Mouse (Mus musculus) frontal cortex, postnatal 36 days (tissue): ENCODE data around the gene Hist1h2bf.
"Not testable (repeated sequence)": the region's sequence is repeated elsewhere in the genome, so short reads cannot be mapped to it uniquely, and the experiment has no call there.

Experiments used
- DNase-seq, 2 experiments: peaks; one replicate each; pipeline ENCODE4 v3.0.0; 2022; ENCODE audit warnings: low spot score in 2 of 2

The Hist1h2bf gene

DNA sequence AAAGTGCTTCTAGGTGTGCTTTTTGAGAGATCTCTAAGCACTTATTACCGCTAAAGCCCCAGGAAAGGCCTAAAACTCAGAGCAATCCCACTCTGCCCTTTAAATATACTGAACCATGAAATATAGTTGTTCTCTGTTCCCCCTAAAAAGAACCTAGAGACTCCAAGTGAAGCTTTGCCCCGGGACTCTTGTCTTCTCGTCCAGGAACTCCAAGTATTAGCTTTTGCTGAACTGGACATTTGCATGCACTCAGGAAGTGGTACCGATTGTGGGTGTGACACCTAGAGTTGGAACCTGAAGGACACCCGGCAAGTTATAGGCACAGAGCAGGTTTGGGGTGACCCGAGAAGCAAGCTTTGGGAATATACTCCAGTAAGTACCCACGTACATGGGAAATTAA is 17.2 kb upstream of the Hist1h2bf start:
- DNase-seq: no peak

DNA sequence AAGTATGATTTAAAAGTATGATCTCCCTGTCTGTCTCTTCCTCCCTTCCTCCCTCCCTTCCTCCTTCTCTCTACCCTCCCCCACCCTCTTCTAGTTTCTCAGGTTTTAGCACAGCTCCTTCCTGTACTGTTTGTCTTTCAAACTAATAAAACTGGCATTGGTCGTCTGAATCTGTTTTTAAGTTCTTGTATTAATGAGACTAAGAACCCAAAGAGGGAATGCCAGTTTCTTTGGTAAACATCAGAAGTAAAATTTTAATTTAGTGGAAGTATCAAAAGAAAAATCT is 12.9 kb upstream of the Hist1h2bf start:
- DNase-seq: no peak

DNA sequence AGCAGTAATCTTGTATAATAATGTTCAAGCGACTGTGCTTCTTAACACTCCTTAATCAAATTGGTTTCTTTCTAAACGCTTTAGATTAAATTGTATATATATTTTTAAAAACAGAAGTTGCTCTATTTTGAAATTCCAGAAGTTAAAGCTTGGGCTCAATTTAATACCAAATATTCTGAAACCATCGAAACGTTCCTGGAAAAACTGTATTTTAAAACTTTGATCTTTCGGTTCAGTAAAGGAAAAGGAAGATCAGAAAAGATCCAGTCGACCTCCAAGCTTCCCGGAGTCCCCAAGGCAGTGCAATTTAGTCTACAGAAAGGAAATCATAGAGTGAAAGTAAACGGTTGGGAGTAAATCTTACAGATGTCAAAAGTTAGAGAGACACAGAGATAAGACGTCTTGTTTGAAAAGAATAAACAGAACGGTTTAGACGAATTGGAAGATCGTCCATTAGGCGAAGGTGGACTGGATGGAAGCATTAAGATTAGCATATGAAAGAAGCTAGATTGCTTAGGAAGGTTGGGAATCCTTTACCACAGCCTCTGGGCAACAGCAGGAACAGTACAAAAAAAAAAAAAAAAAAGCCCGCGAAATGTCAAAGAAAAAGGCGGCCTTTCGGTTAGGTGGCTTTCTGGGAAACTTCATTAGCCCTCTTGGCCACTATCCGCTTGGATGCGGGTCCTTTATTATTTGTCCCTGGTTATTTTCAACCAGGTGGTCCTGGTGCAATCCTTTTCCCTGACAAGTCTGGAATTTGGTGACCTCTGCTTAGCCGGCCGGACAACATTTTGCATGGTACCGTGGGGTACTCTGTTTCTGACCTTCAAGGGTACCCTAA is 12.3 kb upstream of the Hist1h2bf start:
- no peak for DNase-seq

DNA sequence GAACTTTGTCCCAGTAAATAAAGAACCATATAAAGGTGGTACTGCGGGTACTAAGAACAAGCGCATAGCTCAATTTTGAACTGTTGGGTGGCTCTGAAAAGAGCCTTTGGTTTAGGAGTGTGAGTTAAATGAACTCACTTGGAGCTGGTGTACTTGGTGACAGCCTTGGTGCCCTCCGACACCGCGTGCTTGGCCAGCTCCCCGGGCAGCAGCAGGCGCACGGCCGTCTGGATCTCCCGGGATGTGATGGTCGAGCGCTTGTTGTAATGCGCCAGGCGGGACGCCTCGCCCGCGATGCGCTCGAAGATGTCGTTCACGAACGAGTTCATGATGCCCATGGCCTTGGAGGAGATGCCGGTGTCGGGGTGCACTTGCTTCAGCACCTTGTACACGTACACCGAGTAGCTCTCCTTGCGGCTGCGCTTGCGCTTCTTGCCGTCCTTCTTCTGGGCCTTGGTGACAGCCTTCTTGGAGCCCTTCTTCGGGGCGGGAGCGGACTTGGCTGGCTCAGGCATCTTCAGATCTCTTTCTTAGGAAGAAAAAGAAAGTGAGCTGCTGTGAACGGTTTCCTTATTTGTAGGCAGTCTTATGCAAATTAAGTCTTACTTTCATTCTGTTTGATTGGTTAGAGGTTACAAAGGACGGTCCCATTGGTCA is 11.6 kb upstream of the Hist1h2bf start:
- peak; percentile 69 to 89 for DNase-seq

DNA sequence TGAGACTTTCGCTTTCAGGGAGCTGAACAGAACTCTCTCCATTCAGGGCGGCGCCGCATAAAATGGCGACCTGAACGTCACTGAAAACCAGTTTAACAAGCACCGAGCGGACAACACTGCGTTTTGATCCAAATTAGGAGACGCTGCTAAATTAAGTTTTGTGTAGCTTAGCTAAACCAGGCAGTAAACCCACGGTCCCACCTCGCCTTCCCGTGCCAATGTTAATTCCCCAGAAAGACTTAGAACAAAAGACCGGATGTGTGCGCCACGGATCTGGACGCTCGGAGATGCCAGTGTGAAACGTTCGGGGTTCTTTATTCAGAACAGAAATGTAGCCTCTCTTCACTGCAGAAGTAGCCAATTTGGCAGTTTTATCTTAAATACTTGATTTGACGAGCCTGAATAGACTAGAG is 11.0 kb upstream of the Hist1h2bf start:
- DNase-seq: peak; percentile 71 to 81

DNA sequence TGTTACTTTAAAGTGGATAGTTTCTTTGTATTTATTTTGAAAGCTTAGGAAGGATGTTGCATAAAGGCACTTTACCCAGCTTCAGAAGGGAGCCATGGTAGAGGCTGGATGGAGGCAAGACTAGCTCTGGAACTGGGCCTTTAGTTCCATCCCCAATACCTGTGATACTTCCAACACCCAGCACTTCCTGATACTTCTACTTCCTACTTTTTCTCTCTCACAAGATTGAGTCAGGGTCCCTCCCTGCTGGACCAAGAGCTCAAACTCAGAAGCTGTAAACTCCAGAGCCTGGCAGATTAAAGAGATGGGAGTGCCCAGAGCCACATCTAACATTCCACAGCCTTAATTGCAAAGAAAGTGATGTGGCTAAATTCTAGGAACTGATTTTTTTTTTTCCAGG is 10.3 kb upstream of the Hist1h2bf start:
- DNase-seq: no peak

DNA sequence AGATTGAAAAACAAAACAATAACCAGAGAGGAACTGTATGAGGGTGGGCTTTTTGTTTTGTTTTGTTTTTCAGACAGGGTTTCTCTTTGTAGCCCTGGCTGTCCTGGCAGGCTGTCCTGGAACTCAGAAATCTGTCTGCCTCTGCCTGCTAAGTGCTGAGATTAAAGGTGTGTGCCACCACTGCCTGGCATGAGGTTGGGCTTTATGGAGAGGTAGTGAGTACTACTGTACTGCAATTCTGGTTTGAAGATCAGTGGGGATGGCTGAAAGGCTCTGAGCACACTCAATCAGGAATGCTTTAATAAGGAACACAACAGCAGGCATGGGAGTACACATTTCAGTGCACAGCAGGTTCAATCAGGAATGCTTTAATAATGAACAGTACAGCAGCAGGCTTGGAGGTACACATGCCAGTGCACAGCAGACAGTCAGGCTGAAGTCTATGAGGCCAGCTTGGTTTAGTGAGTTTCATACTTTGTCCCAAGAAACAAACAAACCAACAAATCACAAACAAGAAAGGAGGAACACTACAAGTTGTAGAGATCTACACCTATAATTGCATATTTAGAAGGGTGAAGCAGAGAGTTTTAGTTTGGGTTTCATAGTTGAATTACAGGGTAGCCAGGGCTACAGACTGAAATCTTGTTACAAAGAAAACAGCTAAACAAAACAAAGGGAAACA is 9.5 kb upstream of the Hist1h2bf start:
- no peak for DNase-seq

DNA sequence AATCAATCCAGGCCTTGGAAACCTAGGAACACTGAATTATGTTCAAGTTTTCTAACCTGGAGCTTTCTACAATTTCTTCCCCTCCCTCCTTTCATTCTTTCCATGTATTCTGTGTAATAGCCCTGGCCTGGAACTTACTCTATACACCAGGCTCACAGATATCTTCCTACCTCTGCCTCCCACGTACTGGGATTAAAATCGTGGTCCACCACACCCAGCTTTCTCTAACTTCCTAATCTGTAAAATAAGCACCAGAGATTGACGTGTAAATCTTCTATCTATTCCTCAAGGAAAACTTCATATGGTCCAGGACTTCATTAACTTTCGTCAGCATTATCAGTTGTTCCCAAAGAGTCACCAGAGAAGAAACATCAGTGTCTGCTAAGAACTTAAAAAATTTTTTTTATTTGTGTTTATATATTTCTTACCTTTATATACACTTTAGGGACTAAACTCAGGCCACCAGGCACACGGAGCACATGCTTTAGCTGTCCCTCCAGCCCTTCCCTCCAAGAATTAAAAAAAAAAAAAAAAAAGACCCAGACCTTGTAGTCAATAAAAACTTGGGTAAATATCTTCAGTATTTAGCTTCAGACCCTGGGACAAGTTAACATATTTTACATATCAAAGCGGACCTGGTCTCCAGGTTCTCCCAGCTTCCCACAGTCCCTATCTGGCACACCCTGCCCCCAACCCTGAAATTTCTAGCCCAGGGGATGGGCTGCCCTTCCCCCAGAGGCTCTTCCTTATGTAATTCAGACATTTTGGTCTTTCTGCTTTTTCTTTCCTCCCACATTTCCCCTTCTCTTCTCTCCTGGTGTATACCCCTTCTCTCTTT is 8.4 kb upstream of the Hist1h2bf start:
- DNase-seq: no peak

DNA sequence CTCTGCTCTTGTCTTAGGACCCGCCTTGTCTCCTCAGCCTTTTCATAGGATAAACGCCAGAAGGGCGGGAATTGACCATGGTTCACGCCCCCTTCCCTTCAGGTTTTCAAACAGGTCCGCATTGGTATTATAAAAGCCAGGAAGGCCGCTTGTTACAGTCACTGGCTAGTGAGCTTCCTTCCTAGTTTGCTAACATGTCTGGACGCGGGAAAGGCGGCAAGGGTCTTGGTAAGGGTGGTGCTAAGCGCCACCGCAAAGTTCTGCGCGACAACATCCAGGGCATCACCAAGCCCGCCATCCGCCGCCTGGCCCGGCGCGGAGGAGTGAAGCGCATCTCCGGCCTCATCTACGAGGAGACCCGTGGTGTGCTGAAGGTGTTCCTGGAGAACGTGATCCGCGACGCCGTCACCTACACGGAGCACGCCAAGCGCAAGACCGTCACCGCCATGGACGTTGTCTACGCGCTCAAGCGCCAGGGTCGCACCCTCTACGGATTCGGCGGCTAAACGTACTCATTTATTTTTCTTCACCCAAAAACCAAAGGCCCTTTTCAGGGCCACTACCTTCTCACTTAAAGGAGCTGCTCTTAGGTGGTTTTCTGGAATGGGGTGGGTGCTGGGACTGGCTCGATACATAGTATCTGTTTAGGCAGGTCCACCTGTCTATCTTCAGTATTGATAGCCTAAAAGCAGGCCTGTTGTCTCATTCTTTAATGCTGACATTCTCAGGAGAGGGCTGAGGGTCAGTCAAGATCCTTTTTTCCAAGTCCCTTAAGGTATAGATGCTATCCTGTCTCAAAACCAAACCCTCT is 7.6 kb upstream of the Hist1h2bf start, which contains the start of gene Hist1h4d:
Hist1h4d (plus strand) TSS at position 191 of the 811 bp plus-strand sequence.
- peak; percentile 99 to 100 for DNase-seq

DNA sequence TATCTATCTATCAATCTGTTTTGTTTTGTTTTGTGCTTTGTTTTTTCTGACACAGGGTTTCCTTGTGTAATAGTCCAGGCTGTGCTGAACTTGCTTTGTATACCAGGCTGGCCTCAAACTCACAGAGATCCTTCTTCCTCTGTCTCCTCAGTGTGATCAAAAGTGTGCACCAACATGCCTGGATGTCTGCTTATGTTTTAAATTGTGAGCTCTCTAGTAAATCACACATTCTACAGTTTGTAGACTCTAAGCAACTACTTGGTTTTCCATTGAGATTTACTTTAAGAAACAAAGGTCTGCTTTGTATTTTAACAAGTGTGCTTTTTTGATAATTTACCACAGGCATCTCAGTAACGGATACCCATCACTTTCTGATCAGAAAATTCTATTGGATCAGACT is 3.8 kb upstream of the Hist1h2bf start:
- no peak for DNase-seq

DNA sequence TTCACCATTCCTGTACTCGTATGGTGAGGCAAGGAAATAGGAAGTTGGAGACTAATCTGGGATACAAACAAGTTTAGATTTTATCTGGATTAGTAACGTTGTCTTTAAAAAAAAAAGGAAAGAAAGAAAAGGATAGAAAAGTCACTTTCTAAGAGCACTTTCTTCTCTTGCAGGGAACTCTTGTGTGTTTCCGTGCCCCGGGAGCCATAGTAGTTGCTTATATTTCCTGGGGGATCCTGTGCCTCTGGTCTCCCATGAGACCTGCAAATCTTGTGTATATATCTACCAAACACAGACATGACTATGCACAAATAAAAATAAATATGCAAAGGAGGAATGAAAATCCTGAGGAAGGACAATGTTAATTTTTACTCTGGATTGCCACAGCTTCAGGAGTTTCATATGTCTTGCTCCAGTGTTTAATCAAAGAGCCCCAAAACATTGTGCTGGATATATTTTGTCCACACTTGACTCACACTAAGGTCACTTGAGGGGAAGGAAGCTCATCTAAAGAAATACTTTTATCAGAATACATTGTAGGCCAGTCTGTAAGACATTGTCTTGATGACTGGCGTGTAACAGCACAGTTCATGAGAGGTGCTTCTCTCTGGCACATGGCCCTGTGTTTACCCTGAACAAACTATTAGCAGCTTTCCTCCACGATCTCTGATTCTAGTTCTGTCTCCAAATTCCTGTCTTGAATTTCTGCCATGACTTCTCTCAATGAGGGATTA is 3.1 kb upstream of the Hist1h2bf start:
- no peak for DNase-seq

DNA sequence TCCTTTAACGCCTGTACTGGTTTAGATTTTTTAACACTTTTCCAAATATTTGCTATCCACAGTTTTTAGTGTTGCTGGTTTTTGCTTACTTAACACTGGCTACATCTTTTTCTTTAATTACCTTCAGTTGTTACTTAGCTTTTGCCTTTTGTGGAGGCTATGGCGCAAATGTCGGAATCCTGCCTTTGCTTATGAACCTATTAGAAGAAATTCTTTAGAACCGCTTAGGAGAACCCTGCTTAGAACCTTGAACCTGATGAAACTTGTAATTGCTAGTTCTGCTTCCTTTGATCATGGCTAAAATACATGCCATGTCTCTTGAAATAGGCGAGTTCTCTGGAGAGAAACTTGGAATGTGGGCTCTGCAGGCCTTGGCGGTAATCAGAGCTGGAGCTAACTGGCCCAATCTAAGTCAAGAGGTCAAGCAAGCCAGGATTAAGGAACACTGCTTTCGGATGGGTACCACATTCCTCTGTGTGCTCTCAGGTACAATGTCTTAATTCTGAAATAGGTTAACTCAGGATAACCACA is 2.4 kb upstream of the Hist1h2bf start:
- DNase-seq: no peak

DNA sequence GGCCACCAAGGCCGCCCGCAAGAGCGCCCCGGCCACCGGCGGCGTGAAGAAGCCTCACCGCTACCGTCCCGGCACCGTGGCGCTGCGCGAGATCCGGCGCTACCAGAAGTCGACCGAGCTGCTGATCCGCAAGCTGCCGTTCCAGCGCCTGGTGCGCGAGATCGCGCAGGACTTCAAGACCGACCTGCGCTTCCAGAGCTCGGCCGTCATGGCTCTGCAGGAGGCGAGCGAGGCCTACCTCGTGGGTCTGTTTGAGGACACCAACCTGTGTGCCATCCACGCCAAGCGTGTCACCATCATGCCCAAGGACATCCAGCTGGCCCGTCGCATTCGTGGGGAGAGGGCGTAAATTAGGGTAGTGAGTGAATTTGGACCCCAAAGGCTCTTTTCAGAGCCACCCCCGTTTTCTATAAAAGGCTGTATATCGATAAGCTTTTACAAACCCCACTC is 1.9 kb upstream of the Hist1h2bf start:
- peak in 1 of 2 experiments; percentile 35 for DNase-seq

DNA sequence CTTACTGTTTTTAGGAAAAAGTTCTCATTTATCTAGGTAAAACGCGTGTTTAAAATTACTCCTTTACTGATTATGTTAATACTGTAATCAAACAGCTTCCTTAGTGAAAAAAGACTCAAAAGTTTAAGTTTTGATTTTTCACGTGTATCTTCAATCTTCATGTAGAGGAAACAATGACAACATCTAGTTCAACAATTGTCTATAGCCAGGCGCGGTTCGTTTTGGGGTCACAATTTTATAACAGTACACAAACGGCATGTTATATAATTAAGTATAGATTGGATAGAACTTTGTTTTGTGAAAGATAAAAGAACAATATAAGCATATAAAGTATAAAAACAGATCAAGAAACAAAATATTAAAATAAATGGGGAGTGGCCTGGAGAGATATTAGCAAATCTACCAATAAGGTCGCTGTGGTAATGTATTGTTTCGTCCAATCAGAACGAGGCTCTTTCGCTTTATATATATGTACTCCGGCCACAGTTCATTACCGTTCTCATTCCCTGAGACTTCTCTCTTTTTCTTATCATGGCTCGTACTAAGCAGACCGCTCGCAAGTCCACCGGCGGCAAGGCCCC is 1.4 kb upstream of the Hist1h2bf start, which contains the start of gene Hist1h3d:
Hist1h3d (plus strand) TSS at position 493 of the 581 bp plus-strand sequence.
- peak; percentile 65 to 87 for DNase-seq

DNA sequence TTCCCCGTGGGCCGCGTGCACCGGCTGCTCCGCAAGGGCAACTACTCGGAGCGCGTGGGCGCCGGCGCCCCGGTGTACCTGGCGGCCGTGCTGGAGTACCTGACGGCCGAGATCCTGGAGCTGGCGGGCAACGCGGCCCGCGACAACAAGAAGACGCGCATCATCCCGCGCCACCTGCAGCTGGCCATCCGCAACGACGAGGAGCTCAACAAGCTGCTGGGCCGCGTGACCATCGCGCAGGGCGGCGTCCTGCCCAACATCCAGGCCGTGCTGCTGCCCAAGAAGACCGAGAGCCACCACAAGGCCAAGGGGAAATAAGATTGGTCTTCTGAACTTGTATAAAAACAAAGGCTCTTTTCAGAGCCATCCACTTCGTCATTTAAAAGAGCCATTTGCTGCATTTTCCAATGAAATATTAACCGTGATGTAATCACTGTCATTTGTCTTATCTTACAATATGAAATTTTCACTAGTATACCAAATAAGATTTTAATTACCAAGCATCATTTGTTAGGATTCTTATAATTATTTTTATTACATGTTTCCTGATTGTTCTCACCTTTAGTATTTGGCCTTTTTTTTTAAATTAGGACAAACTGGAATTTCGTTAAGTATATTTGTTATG is 662 bp upstream of the Hist1h2bf start:
- not testable (repeated sequence) for DNase-seq

DNA sequence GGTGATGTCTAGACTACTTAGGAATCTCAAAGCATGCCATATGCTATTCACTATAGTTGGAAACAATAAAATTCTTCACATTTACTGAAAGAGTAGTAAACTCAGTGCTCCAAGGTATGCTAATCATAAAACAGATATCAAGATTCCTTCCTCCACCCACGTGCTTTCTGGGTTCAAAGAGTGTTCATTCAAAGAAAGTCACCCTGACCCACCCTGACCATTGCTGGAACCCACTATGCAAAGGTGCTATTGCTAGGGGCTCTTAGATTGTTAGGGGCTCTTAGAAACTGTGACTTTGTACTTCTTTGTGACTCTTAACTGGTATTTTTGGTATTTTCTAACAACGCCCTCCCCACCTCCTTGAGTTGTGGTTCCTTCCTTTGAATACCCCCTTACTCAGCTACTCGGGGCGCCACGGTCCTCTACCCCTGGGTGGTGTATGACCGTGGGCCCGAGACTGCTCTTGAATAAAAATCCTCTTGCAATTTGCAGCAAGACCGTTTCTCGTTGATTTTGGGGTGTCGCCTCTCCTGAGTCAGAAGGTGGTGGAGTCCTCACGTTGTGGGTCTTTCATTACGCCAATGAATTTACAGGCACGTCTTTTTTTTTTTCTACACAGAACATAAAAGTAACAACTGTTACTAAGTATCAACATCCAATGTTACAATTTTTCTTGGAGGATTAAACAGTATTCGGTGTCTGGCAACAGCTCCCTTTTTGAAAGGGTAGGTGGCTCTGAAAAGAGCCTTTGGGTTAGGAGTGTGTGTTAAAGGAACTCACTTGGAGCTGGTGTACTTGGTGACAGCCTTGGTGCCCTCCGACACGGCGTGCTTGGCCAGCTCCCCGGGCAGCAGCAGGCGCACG is 730 bp downstream of the Hist1h2bf start:
- not testable (repeated sequence) for DNase-seq

DNA sequence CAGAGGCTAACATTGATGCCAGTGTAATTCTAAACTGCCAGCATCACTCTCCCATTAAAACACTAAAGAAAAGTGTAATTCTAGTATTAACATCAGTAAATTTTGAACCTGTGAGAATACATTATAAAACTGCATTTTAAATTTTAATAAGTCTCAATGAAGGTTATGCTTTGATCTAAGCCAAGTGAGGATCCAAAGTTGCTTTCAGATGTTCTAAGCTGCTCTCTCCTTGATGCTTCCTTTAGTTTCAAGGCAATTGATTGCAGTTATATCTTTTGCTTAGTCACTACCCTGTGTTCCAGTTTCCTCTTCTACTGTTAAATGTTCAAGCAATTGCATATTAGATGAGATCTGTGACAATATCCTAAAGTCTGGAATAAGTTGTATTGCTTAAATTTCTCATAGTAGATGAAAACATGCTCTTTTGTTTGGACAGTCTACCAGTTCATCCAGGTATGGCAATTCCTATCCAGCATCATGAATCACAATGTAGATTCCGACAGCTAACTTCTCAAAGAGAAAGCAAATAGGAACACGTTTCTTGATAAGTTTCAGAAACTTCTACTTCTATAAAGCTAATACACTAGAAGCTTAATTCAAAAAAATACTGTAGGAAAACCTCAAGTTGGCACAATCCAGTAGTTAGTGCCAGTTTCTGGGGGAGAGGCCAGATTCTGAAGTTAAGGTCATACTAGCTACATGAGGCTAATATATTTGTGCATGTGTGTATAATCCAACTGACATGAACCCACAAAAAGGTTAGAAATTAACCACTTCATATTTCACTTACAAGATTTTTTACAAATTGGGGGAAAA is 1.6 kb downstream of the Hist1h2bf start:
- DNase-seq: no peak
